Mouse (Mus musculus) neural tube, embryonic 12.5 days (tissue): ENCODE results near the gene Rcan1. TPM values are rescaled to one million over a fixed set of nuclear protein-coding genes. Genes with fewer than 3 reads are reported as not detected.
A peak's percentile ranks its signal among the peaks of the same experiment; 100 is the strongest.

ENCODE experiments used
- ATAC-seq: fragments of 200-750 bp; cut with Nextera tagmentation; 2 replicates; pipeline ENCODE4 v1.8.0; 2017; ENCODE audit warnings: low read depth, mild to moderate bottlenecking, moderate TSS enrichment, moderate library complexity; ENCODE audit not compliant: low FRiP score
- H3K27ac ChIP-seq: fragments of 300-500 bp; sonication (generic); 2 replicates; pipeline ENCODE4 v1.5.1; 2016
- H3K27me3 ChIP-seq: fragments of 300-500 bp; sonication (generic); replicated peaks from 2 replicates; pipeline ENCODE4 v1.6.1; 2016; ENCODE audit warnings: mild to moderate bottlenecking
- H3K36me3 ChIP-seq: fragments of 300-500 bp; sonication (generic); 2 replicates; pipeline ENCODE4 v1.6.1; 2016; ENCODE audit warnings: mild to moderate bottlenecking
- H3K4me1 ChIP-seq: fragments of 300-500 bp; sonication (generic); 2 replicates; pipeline ENCODE4 v1.6.1; 2016
- H3K4me2 ChIP-seq: fragments of 300-500 bp; sonication (generic); replicated peaks from 2 replicates; pipeline ENCODE4 v1.6.1; 2016; ENCODE audit warnings: mild to moderate bottlenecking
- H3K4me3 ChIP-seq: fragments of 300-500 bp; sonication (generic); 2 replicates; pipeline ENCODE4 v1.5.1; 2016
- H3K9ac ChIP-seq: fragments of 300-500 bp; sonication (generic); 2 replicates; pipeline ENCODE4 v1.6.1; 2016; ENCODE audit warnings: mild to moderate bottlenecking
- H3K9me3 ChIP-seq: fragments of 300-500 bp; sonication (generic); 2 replicates; pipeline ENCODE4 v1.6.1; 2016; ENCODE audit warnings: mild to moderate bottlenecking
- WGBS: fragments of 180-500 bp; shearing (Covaris S2); methylation state at CpG from one replicate; pipeline ENCODE4 v1.1.7; 2016; 5-methylcytosine and 5-hydroxymethylcytosine counted together
- polyA plus RNA-seq: library from polyadenylated mRNA; unstranded; fragments of >200 nt; fragmentation: Nextera tagmentation; extraction: Ambion mirVana; gene quantifications from 2 replicates; pipeline ENCODE4 v1.2.1, GENCODE M21; 2016

The Rcan1 gene
- polyA plus RNA-seq, 1 experiment from 2014 or later: 48.6 TPM

DNA sequence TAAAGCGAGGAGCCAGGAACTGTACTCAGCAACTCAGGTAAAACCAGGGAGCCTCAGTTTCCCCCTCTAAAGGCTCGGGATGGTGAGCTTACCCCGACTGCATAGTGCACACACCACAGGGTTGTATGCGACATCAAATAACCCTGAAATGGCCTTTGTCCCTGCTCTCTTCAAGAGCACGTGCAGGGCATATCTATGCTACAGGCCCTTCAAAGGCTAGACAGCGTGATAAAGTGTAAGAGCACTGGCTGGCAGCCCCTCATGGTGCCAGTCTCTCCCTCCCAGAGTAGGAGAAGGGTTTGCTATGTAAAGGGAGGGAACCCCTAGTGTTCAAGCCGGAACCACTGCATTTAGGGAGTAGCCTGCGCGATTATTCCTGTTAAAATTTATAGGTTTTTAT lies 113.6 kb downstream of the Rcan1 start:
- Histone ChIP-seq H3K27ac (no peak overlapping the region), H3K27me3 (no peaks in the 10 kb centered on the region), H3K4me1 (peaks cover 16% of the 10 kb centered on the region), H3K36me3 (no peaks in the 10 kb centered on the region), H3K9ac (0 out of 2 replicates have a peak overlapping the region, but pooled peaks have one; percentile 3), H3K4me3 (no peak overlapping the region), H3K9me3 (no peaks in the 10 kb centered on the region), H3K4me2 (no peak overlapping the region)
- 57% methylated on average over 9 of the region's 9 CpGs for WGBS
- ATAC-seq: no peak

DNA sequence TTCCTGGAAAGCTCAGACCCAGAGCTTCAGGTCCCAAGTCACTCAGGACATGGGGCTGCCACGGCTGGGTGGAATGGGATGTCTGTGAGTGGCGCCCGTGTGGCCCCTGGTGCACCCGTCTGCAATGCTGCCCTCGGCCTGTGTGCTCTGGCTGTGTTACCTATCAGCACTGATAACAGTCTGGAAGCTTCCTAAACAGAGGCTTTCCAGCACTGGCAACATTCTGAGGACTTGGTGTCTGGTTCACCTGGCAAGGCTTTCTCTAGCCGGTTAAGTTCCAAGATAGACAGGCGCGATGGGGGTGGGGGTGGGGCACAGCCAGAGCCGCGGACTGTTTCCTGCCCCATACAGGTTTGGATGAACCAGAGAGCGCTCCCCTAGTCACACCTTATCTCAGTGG lies 114.7 kb downstream of the Rcan1 start:
- no peak for ATAC-seq
- Histone ChIP-seq H3K4me1 (peaks cover 16% of the 10 kb centered on the region), H3K4me3 (no peak overlapping the region), H3K4me2 (no peak overlapping the region), H3K27me3 (no peaks in the 10 kb centered on the region), H3K36me3 (no peaks in the 10 kb centered on the region), H3K9ac (no peak overlapping the region), H3K9me3 (no peaks in the 10 kb centered on the region), H3K27ac (no peak overlapping the region)
- 86% methylated on average over 11 of the region's 11 CpGs for WGBS

DNA sequence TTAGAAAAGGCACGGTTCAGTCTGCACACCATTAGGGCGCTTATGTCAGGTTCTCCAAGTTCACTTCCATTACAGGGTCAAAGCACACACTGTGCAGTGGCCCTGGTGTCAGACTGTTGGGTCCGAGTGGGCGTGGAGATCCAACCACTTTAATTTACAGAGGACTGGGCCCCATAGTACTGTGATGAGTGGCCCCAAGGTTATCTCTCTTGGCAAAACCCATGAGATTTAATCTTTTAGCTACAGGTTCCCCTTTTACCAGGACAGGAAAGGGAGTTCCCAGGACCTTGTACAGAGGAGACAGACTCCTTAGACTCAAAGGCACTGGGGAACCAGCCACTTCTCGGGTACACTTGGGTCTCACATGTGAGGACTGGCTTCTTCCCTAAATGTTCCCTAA lies 115.3 kb downstream of the Rcan1 start:
- 85% methylated on average over 5 of the region's 5 CpGs for WGBS
- ATAC-seq: no peak
- H3K27me3 ChIP-seq: no peaks in the 10 kb centered on the region

DNA sequence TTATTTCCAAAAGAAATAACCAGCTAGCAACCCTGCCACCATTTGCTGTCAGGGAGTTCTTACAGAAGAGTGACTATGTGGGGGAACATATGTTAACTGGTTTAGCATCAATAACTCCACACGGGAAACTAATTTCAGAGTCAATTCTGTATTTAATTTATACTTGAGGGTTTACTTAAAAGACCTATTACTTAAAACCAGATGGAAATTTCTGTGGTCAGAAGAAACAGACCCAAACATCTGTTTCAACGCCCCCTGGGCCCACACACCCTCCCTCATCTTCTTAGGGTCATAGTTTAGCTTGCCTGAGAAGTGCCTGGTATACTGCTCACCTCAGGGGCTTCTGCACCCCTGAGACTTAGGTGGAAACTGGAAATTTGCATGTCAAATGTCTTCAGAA lies 116.8 kb downstream of the Rcan1 start:
- 70% methylated on average over 2 of the region's 2 CpGs for WGBS

More for the DNA sequence above, 115.3 kb downstream of the Rcan1 start:
- H3K4me3 ChIP-seq: no peak overlapping the region
- H3K9ac ChIP-seq: no peak overlapping the region
- H3K36me3 ChIP-seq: no peaks in the 10 kb centered on the region
- no peak overlapping the region for H3K27ac ChIP-seq
- no peaks in the 10 kb centered on the region for H3K9me3 ChIP-seq
- H3K4me1 ChIP-seq: peaks cover 16% of the 10 kb centered on the region
- H3K4me2 ChIP-seq: no peak overlapping the region

DNA sequence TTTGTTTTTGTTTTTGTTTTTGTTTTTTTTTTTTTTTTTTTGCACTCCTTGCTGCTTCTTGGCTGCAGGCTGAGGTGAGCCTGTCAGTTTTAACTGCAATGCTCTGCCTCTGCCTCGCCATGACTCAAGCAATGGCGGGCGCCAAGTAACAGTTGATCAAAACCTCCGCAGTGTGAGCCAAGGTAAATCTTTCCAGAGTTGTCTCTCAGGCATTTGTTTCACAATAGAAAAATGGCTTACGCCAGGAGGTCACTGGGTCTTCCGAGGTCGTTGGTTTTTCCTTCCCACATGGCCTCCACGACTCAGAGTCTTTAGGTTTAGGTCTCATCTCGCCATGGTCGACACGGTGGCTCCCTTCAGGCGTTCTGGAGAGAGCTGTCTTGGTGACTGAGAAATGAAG lies 117.4 kb downstream of the Rcan1 start:
- Histone ChIP-seq H3K27me3 (no peaks in the 10 kb centered on the region), H3K4me1 (peaks cover 16% of the 10 kb centered on the region), H3K4me3 (no peak overlapping the region), H3K4me2 (no peak overlapping the region), H3K9ac (no peak overlapping the region), H3K9me3 (no peaks in the 10 kb centered on the region), H3K36me3 (no peaks in the 10 kb centered on the region), H3K27ac (no peak overlapping the region)
- 86% methylated on average over 12 of the region's 12 CpGs for WGBS
- ATAC-seq: no peak

More for the DNA sequence above, 116.8 kb downstream of the Rcan1 start:
- Histone ChIP-seq H3K27ac (no peak overlapping the region), H3K9me3 (no peaks in the 10 kb centered on the region), H3K4me2 (no peak overlapping the region), H3K4me1 (peaks cover 16% of the 10 kb centered on the region), H3K9ac (no peak overlapping the region), H3K27me3 (no peaks in the 10 kb centered on the region), H3K4me3 (no peak overlapping the region), H3K36me3 (no peaks in the 10 kb centered on the region)
- no peak for ATAC-seq

DNA sequence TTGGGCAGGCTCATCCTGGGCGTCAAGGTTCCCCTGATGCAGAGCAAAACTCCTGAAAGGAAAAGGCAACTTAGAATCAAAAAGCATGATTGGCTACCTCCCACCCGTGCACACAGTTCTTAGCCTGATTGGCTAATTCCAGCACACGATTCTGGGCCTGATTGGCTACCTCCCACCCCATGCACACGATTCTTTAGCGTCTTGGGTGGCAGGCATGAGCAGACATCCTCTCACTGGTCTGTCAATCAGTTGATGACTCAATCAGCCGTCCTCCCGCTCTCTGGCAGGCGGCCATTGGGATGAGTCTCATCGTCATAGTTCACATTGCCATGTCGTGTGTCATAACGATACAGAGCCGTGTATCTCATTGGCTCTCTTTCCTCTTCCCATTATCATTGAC lies 121.7 kb downstream of the Rcan1 start:
- no peak for ATAC-seq
- H3K9me3 ChIP-seq: no peaks in the 10 kb centered on the region
- no peak overlapping the region for H3K4me3 ChIP-seq
- peaks cover 9% of the 10 kb centered on the region; the same call in 1 of the 2 replicates for H3K4me1 ChIP-seq
- H3K4me2 ChIP-seq: no peak overlapping the region
- no peaks in the 10 kb centered on the region for H3K36me3 ChIP-seq
- 82% methylated on average over 12 of the region's 12 CpGs for WGBS
- no peaks in the 10 kb centered on the region for H3K27me3 ChIP-seq
- H3K27ac ChIP-seq: no peak overlapping the region
- no peak overlapping the region for H3K9ac ChIP-seq

DNA sequence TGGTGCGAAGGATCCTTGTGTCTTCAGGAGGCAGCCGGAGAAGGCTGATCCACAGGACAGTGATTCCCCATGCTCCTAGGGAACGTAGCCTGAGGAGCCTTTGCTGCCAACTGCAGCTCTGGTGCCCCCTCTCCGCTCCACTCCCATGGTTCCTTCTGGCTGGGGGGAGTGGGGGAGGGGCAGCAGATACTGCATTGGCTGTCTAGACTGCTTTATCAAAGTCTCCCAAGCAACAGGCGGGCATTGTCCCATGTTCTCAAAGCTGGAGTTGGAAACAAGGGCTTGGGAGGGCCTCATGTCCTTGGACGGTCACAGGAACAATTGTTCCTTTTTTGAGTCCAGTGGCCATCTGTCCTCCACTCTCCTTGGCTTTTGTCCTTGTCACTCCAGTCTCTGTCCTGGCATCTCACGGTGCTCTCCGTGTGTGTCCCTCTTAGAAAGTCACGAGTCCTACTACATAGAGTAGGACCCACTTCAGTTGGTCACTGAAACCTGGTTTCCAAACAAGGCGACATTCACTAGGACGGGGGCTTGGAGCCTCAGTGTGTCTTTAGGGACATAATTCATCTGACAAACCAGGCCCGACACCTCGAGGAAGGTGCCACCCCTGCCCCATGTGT lies 124.3 kb downstream of the Rcan1 start:
- H3K9me3 ChIP-seq: no peaks in the 10 kb centered on the region
- peak; percentile 41 for ATAC-seq
- no peak overlapping the region for H3K9ac ChIP-seq
- peak overlapping the region; percentile 7; the same call in 1 of the 2 replicates for H3K4me2 ChIP-seq
- H3K27me3 ChIP-seq: no peaks in the 10 kb centered on the region
- H3K4me1 ChIP-seq: peaks cover 9% of the 10 kb centered on the region; the same call in 1 of the 2 replicates
- no peak overlapping the region for H3K27ac ChIP-seq
- H3K36me3 ChIP-seq: no peaks in the 10 kb centered on the region
- no peak overlapping the region for H3K4me3 ChIP-seq
- 52% methylated on average over 13 of the region's 13 CpGs for WGBS

DNA sequence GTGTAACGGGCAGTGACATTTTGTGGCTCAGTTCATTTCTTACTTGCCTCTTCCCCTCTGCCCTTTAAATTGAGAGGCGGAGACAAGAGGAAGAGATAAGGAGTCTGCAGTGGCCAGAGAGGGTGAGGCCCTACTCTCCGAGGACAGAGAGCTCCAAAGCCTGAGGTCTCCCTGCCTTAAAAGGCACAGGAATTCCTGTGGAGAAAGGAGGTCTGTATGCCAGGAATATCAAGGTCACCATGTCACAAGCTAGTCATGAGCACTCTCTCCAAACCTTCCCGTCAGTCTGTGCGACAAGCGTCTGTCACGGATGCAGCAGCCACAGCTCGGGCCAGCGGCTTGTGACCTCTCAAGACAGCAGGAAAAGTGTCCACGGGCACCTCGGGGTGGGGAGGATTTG lies 125.5 kb downstream of the Rcan1 start:
- Histone ChIP-seq H3K4me2 (no peak overlapping the region), H3K4me3 (no peak overlapping the region), H3K9ac (no peak overlapping the region), H3K4me1 (peaks cover 13% of the 10 kb centered on the region), H3K36me3 (no peaks in the 10 kb centered on the region), H3K27me3 (no peaks in the 10 kb centered on the region), H3K27ac (no peak overlapping the region), H3K9me3 (no peaks in the 10 kb centered on the region)
- WGBS: 77% methylated on average over 11 of the region's 11 CpGs
- no peak for ATAC-seq

Other genes starting within 250 kb of the Rcan1 start
- gene Kcne2, start 178.5 kb downstream of the Rcan1 start, polyA plus RNA-seq: 0.28 and 0.33 TPM in 2 replicates
- gene Smim11, start 169.6 kb downstream of the Rcan1 start, polyA plus RNA-seq: 106 and 109 TPM in 2 replicates
- gene Fam243, start 149.4 kb downstream of the Rcan1 start, polyA plus RNA-seq: not detected in 2 replicates
- not detected in 2 replicates for gene Kcne1, start 111.4 kb downstream of the Rcan1 start, polyA plus RNA-seq
- 0.59 and 0.66 TPM in 2 replicates for gene Clic6, start 14.9 kb upstream of the Rcan1 start, polyA plus RNA-seq